Comparison of ENCODE assay signal across 18 mouse cellular contexts in genomic region chr10:38972221-38972946, GRCm38 (mm10). TPM values are rescaled to one million over a fixed set of nuclear protein-coding genes. Genes with fewer than 3 reads are reported as not detected.
DNase-seq lines count a peak whose midpoint lies in the region; ATAC-seq and TF ChIP-seq lines count a peak whose summit lies in the region.
"Had no signal": no experiment of that assay in that cellular context is flagged by ENCODE, and none has a peak within 500 bp of the region (broad histone marks: within the 10 kb centered on the region; RNA-seq: fewer than 3 reads in every experiment).

No protein-coding gene starts in this region.

- no peak for TF ChIP-seq POLR2A in kidney, adult 2 months (IDR thresholded peaks at IDR 0.05; ENCODE audit: low read depth, low read length)

- WGBS in kidney, embryonic 15.5 days = 65% methylated on average over 7 of the region's 7 CpGs
- WGBS in kidney, adult 2 months = 54% methylated on average over 7 of the region's 7 CpGs
- WGBS in embryonic facial prominence, embryonic 14.5 days = 28% methylated on average over 7 of the region's 7 CpGs
- WGBS in limb, embryonic 13.5 days = 26% methylated on average over 7 of the region's 7 CpGs

- H3K4me3 ChIP-seq in gastrocnemius, adult 2 months = peak overlapping the region; percentile 35
- H3K4me3 ChIP-seq in kidney, embryonic 15.5 days (replicated peaks) = no peak overlapping the region
- no peak overlapping the region for H3K4me3 ChIP-seq in kidney, adult 2 months (ENCODE audit: insufficient read depth, low read depth, low read length)
- H3K4me3 ChIP-seq in embryonic facial prominence, embryonic 14.5 days (ENCODE audit: low read depth, low read length) = no peak overlapping the region
- H3K4me3 ChIP-seq in limb, embryonic 13.5 days = no peak overlapping the region
- H3K4me3 ChIP-seq: hindbrain, embryonic 15.5 days; liver, embryonic 13.5 days; megakaryocyte, embryonic 14.5 days had no signal

- H3K9ac ChIP-seq in kidney, embryonic 15.5 days = no peak overlapping the region
- H3K9ac ChIP-seq in embryonic facial prominence, embryonic 14.5 days (ENCODE audit: low read depth, low read length) = no peak overlapping the region
- no peak overlapping the region for H3K9ac ChIP-seq in limb, embryonic 13.5 days
- H3K9ac ChIP-seq: hindbrain, embryonic 15.5 days; liver, embryonic 13.5 days had no signal

- peaks cover 13% of the 10 kb centered on the region for H3K4me1 ChIP-seq in kidney, embryonic 15.5 days
- no peaks in the 10 kb centered on the region for H3K4me1 ChIP-seq in kidney, adult 2 months (ENCODE audit: control insufficient read depth, insufficient read depth, low read length)
- H3K4me1 ChIP-seq in embryonic facial prominence, embryonic 14.5 days (ENCODE audit: control insufficient read depth, insufficient read depth, low read length) = peaks cover 21% of the 10 kb centered on the region; the same call in 1 of the 2 replicates
- H3K4me1 ChIP-seq in limb, embryonic 13.5 days = peaks cover 33% of the 10 kb centered on the region
- H3K4me1 ChIP-seq: hindbrain, embryonic 15.5 days; liver, embryonic 13.5 days; megakaryocyte, embryonic 14.5 days had no signal

- H3K27me3 ChIP-seq in kidney, embryonic 15.5 days = no peaks in the 10 kb centered on the region
- no peaks in the 10 kb centered on the region for H3K27me3 ChIP-seq in kidney, adult 2 months (replicated peaks; ENCODE audit: control insufficient read depth, insufficient read depth, low read length)
- H3K27me3 ChIP-seq in embryonic facial prominence, embryonic 14.5 days (replicated peaks; ENCODE audit: control insufficient read depth, insufficient read depth, low read length) = no peaks in the 10 kb centered on the region
- H3K27me3 ChIP-seq in limb, embryonic 13.5 days = no peaks in the 10 kb centered on the region
- H3K27me3 ChIP-seq: CH12.LX; hindbrain, embryonic 15.5 days; liver, embryonic 13.5 days; megakaryocyte, embryonic 14.5 days had no signal

- no peak for TF ChIP-seq CTCF in gastrocnemius, adult 2 months (IDR thresholded peaks at IDR 0.05)
- no peak for TF ChIP-seq CTCF in kidney, adult 2 months (conservative IDR thresholded peaks at IDR 0.05; ENCODE audit: insufficient read depth, insufficient read length, low read depth, low read length)

- no peak overlapping the region for H3K4me2 ChIP-seq in kidney, embryonic 15.5 days
- H3K4me2 ChIP-seq in embryonic facial prominence, embryonic 14.5 days (ENCODE audit: low read depth, low read length) = peak overlapping the region; percentile 19
- peak overlapping the region; percentile 38 for H3K4me2 ChIP-seq in limb, embryonic 13.5 days (replicated peaks)
- H3K4me2 ChIP-seq: hindbrain, embryonic 15.5 days; liver, embryonic 13.5 days had no signal

- no peak for DNase-seq in gastrocnemius, adult 2 months
- no peak for DNase-seq in gastrocnemius, adult 8-10 months (ENCODE audit: low spot score in 2 of 2)
- no peak for DNase-seq in kidney, adult 2 months
- no peak for DNase-seq in embryonic facial prominence, embryonic 14.5 days (ENCODE audit: low spot score)
- DNase-seq in adrenal gland, postnatal 25 days = no peak
- no peak for DNase-seq in right cerebral cortex, postnatal 14 days
- DNase-seq: cerebellum, postnatal 10 days; kidney, adult 8-10 months; kidney, postnatal 36 days; liver, embryonic 13.5 days; right cerebral cortex, adult 18-20 months; thymus, postnatal 36 days had no signal

- no peak for ATAC-seq in kidney, embryonic 15.5 days (replicated peaks; ENCODE audit: low FRiP score)
- ATAC-seq in embryonic facial prominence, embryonic 14.5 days (ENCODE audit: low read depth) = no peak
- no peak for ATAC-seq in limb, embryonic 13.5 days (ENCODE audit: low FRiP score, low read depth)
- ATAC-seq: lung, postnatal 0 days had no signal

- H3K9me3 ChIP-seq in kidney, embryonic 15.5 days (replicated peaks) = no peaks in the 10 kb centered on the region
- H3K9me3 ChIP-seq in embryonic facial prominence, embryonic 14.5 days (ENCODE audit: control insufficient read depth, low read length) = no peaks in the 10 kb centered on the region
- no peaks in the 10 kb centered on the region for H3K9me3 ChIP-seq in limb, embryonic 13.5 days
- H3K9me3 ChIP-seq: hindbrain, embryonic 15.5 days; liver, embryonic 13.5 days; megakaryocyte, embryonic 14.5 days had no signal

- 0 out of 2 replicates have a peak, but pooled peaks cover 7% of the 10 kb centered on the region for H3K36me3 ChIP-seq in kidney, embryonic 15.5 days
- H3K36me3 ChIP-seq in kidney, adult 2 months (ENCODE audit: control insufficient read depth, insufficient read depth, low read length) = no peaks in the 10 kb centered on the region
- peaks cover 19% of the 10 kb centered on the region for H3K36me3 ChIP-seq in embryonic facial prominence, embryonic 14.5 days (ENCODE audit: control insufficient read depth, insufficient read depth, low read length)
- H3K36me3 ChIP-seq in limb, embryonic 13.5 days = peaks cover 11% of the 10 kb centered on the region
- H3K36me3 ChIP-seq: hindbrain, embryonic 15.5 days; liver, embryonic 13.5 days had no signal

- H3K27ac ChIP-seq in gastrocnemius, adult 2 months = peak overlapping the region; percentile 52
- H3K27ac ChIP-seq in kidney, embryonic 15.5 days = peak overlapping the region; percentile 45; the same call in 1 of the 2 replicates
- H3K27ac ChIP-seq in kidney, adult 2 months (ENCODE audit: insufficient read depth, low read depth, low read length) = no peak overlapping the region
- H3K27ac ChIP-seq in embryonic facial prominence, embryonic 14.5 days (replicated peaks; ENCODE audit: low read depth, low read length) = peak overlapping the region; percentile 75
- peak overlapping the region; percentile 79 for H3K27ac ChIP-seq in limb, embryonic 13.5 days
- H3K27ac ChIP-seq: hindbrain, embryonic 15.5 days; liver, embryonic 13.5 days had no signal

- intact Hi-C loops in gastrocnemius, adult 2 months (cut with DNase I) = no loop called here

RNA-seq across cellular contexts. Expression of gene Lama4, which starts 7.1 kb away (rescaled TPM):
- 10 to 100 TPM; 13.3 to 22.3 TPM for total RNA-seq in gastrocnemius, adult 2 months (2021)
- 10 to 100 TPM in 3 of 4 experiments, 1 to 10 TPM in 1; 9.2 to 16.9 (median 11.5) TPM for total RNA-seq in gastrocnemius, adult 8-10 months (2022)
- 67.0 and 73.9 TPM in 2 replicates for polyA plus RNA-seq in kidney, embryonic 15.5 days (2015; fragmentation: Nextera tagmentation; extraction: Ambion mirVana)
- polyA plus RNA-seq in kidney, adult 2 months (2012; rRNA removed) = 8.1 and 9.0 TPM in 2 replicates
- polyA plus RNA-seq in embryonic facial prominence, embryonic 14.5 days (2014; fragmentation: Nextera tagmentation; extraction: Ambion mirVana) = 106 and 117 TPM in 2 replicates
- 55.3 and 62.0 TPM in 2 replicates for polyA plus RNA-seq in limb, embryonic 13.5 days (2015; fragmentation: Nextera tagmentation; extraction: Ambion mirVana)
- 61.8 and 86.5 TPM in 2 replicates for total RNA-seq in adrenal gland, postnatal 25 days (2021)
